In the genomic region with DNA sequence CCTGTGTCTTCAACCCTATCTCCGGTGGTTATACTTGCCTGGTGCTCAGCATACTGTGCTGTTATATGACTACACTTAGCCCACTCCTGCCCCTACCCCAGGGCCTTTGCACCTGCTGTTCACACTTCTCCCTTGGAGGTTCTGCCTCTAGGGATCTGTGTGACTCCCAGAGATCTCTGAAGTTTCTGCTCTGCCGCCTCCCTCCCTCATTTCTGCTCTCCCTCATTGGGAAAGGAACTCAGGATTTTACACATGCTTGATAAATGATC, we compare ENCODE assay signal across 18 mouse cellular contexts. TPM values are rescaled to one million over a fixed set of nuclear protein-coding genes. Genes with fewer than 3 reads are reported as not detected.
A peak's percentile ranks its signal among the peaks of the same experiment; 100 is the strongest.
DNase-seq lines count a peak whose midpoint lies in the region; ATAC-seq and TF ChIP-seq lines count a peak whose summit lies in the region.
"Had no signal": no experiment of that assay in that cellular context is flagged by ENCODE, and none has a peak within 500 bp of the region (broad histone marks: within the 10 kb centered on the region; RNA-seq: fewer than 3 reads in every experiment).

No protein-coding gene starts in this region.

- H3K4me1 ChIP-seq in heart, embryonic 10.5 days = peaks cover 55% of the 10 kb centered on the region
- H3K4me1 ChIP-seq in spleen, adult 2 months (ENCODE audit: control insufficient read depth, insufficient read depth, insufficient read length) = peaks cover 35% of the 10 kb centered on the region
- peaks cover 60% of the 10 kb centered on the region for H3K4me1 ChIP-seq in embryonic facial prominence, embryonic 10.5 days
- 0 out of 2 replicates have a peak, but pooled peaks cover 8% of the 10 kb centered on the region for H3K4me1 ChIP-seq in cerebellum, adult 2 months (ENCODE audit: control insufficient read depth, insufficient read depth, low read length)
- H3K4me1 ChIP-seq in forebrain, embryonic 13.5 days = peaks cover 21% of the 10 kb centered on the region

- DNase-seq in heart, embryonic 10.5 days (ENCODE audit: low spot score) = no peak
- no peak for DNase-seq in heart, postnatal 4 days
- peak in 1 of 2 experiments; percentile 49 for DNase-seq in spleen, adult 2 months (ENCODE audit: low read depth in 1 of 2, low spot score in 2 of 2)
- no peak for DNase-seq in spleen, adult 12 weeks (ENCODE audit: low spot score)
- no peak for DNase-seq in embryonic facial prominence, embryonic 10.5 days (ENCODE audit: low spot score)
- no peak for DNase-seq in cerebellum, adult 2 months
- DNase-seq: cerebellum, adult 9-11 months; lung, postnatal 36 days; midbrain, embryonic 14.5 days; right cerebral cortex, postnatal 25 days had no signal

- H3K36me3 ChIP-seq in heart, embryonic 10.5 days = no peaks in the 10 kb centered on the region
- H3K36me3 ChIP-seq in spleen, adult 2 months (ENCODE audit: control insufficient read depth, insufficient read depth, low read length) = no peaks in the 10 kb centered on the region
- no peaks in the 10 kb centered on the region for H3K36me3 ChIP-seq in embryonic facial prominence, embryonic 10.5 days (replicated peaks)
- H3K36me3 ChIP-seq in forebrain, embryonic 13.5 days (ENCODE audit: poor library complexity, severe bottlenecking) = no peaks in the 10 kb centered on the region
- H3K36me3 ChIP-seq: lung, embryonic 15.5 days; neural tube, embryonic 12.5 days had no signal

- no peaks in the 10 kb centered on the region; the same call in 1 of the 2 replicates for H3K27me3 ChIP-seq in heart, embryonic 10.5 days (ENCODE audit: insufficient read depth, poor library complexity, severe bottlenecking)
- H3K27me3 ChIP-seq in spleen, adult 2 months (ENCODE audit: control insufficient read depth, insufficient read depth, low read length) = no peaks in the 10 kb centered on the region
- peaks cover 20% of the 10 kb centered on the region for H3K27me3 ChIP-seq in embryonic facial prominence, embryonic 10.5 days (replicated peaks; ENCODE audit: low read depth, poor library complexity, severe bottlenecking)
- no peaks in the 10 kb centered on the region for H3K27me3 ChIP-seq in cerebellum, adult 2 months (ENCODE audit: control insufficient read depth, insufficient read depth, low read length)
- no peaks in the 10 kb centered on the region for H3K27me3 ChIP-seq in forebrain, embryonic 13.5 days
- H3K27me3 ChIP-seq: lung, embryonic 15.5 days had no signal

- no peak for TF ChIP-seq CTCF in spleen, adult 2 months (IDR thresholded peaks at IDR 0.05; ENCODE audit: extremely low read depth, insufficient read depth, insufficient read length, insufficient replicate concordance)
- no peak for TF ChIP-seq CTCF in cerebellum, adult 2 months (IDR thresholded peaks at IDR 0.05; ENCODE audit: borderline replicate concordance, insufficient read depth, low read depth, low read length)

- no peak overlapping the region for H3K9ac ChIP-seq in forebrain, embryonic 13.5 days
- H3K9ac ChIP-seq: liver, embryonic 14.5 days; lung, embryonic 15.5 days had no signal

- peak overlapping the region; percentile 86; the same call in 1 of the 2 replicates for H3K27ac ChIP-seq in heart, embryonic 10.5 days
- H3K27ac ChIP-seq in spleen, adult 2 months (ENCODE audit: insufficient read depth, low read length) = peak overlapping the region; percentile 76
- peak overlapping the region; percentile 90 for H3K27ac ChIP-seq in embryonic facial prominence, embryonic 10.5 days (replicated peaks)
- H3K27ac ChIP-seq in cerebellum, adult 2 months (ENCODE audit: insufficient read depth, low read length) = no peak overlapping the region
- no peak overlapping the region for H3K27ac ChIP-seq in forebrain, embryonic 13.5 days
- H3K27ac ChIP-seq: layer of hippocampus, adult 2 months; liver, embryonic 14.5 days; lung, embryonic 15.5 days; neural tube, embryonic 12.5 days had no signal

- WGBS in heart, embryonic 10.5 days = 82% methylated on average over 2 of the region's 2 CpGs
- 48% methylated on average over 2 of the region's 2 CpGs for WGBS in spleen, adult 2 months
- 79% methylated on average over 2 of the region's 2 CpGs for WGBS in embryonic facial prominence, embryonic 10.5 days
- 84% methylated on average over 2 of the region's 2 CpGs for WGBS in cerebellum, adult 2 months
- WGBS in forebrain, embryonic 13.5 days = 87% methylated on average over 2 of the region's 2 CpGs

- peak; percentile 28; the same call in 1 of the 2 replicates for ATAC-seq in neutrophil, adult 5-6 weeks (ENCODE audit: extremely low read depth, insufficient number of reproducible peaks, low FRiP score, poor library complexity, severe bottlenecking)
- ATAC-seq in forebrain, embryonic 13.5 days = no peak
- ATAC-seq: intestine, postnatal 0 days had no signal

- no peak overlapping the region for H3K4me2 ChIP-seq in forebrain, embryonic 13.5 days
- H3K4me2 ChIP-seq: heart, embryonic 11.5 days; lung, embryonic 15.5 days; neural tube, embryonic 12.5 days had no signal

- H3K4me3 ChIP-seq in heart, embryonic 10.5 days = no peak overlapping the region
- H3K4me3 ChIP-seq in spleen, adult 2 months (ENCODE audit: extremely low read depth, insufficient read depth, insufficient read length) = no peak overlapping the region
- no peak overlapping the region for H3K4me3 ChIP-seq in embryonic facial prominence, embryonic 10.5 days
- H3K4me3 ChIP-seq in cerebellum, adult 2 months (replicated peaks; ENCODE audit: insufficient read depth, low read depth, low read length) = no peak overlapping the region
- no peak overlapping the region for H3K4me3 ChIP-seq in forebrain, embryonic 13.5 days
- H3K4me3 ChIP-seq: layer of hippocampus, adult 2 months; lung, embryonic 15.5 days; neural tube, embryonic 12.5 days had no signal

- H3K9me3 ChIP-seq in heart, embryonic 10.5 days = no peaks in the 10 kb centered on the region
- H3K9me3 ChIP-seq in embryonic facial prominence, embryonic 10.5 days = no peaks in the 10 kb centered on the region
- H3K9me3 ChIP-seq in forebrain, embryonic 13.5 days (replicated peaks) = no peaks in the 10 kb centered on the region
- H3K9me3 ChIP-seq: lung, embryonic 15.5 days; neural tube, embryonic 12.5 days had no signal

- TF ChIP-seq POLR2A in spleen, adult 2 months (IDR thresholded peaks at IDR 0.05; ENCODE audit: low read depth, low read length) = no peak
- TF ChIP-seq POLR2A in cerebellum, adult 2 months (IDR thresholded peaks at IDR 0.05; ENCODE audit: borderline replicate concordance, insufficient read depth, low read length) = no peak

RNA-seq across cellular contexts. Expression of a gene that starts 12.9 kb away (rescaled TPM):
- polyA plus RNA-seq in heart, embryonic 10.5 days (2016; fragmentation: Nextera tagmentation; extraction: Ambion mirVana) = 4.0 and 6.8 TPM in 2 replicates
- 10 to 100 TPM; 46.8 to 52.4 TPM for total RNA-seq in heart, postnatal 4 days (2021)
- 50.3 and 67.8 TPM in 2 replicates for polyA plus RNA-seq in spleen, adult 2 months (2012; rRNA removed)
- 2.8 and 3.3 TPM in 2 replicates for polyA plus RNA-seq in embryonic facial prominence, embryonic 10.5 days (2016; fragmentation: Nextera tagmentation; extraction: Ambion mirVana)
- 27.1 and 32.5 TPM in 2 replicates for total RNA-seq in neutrophil, adult 5-6 weeks (2017)
- polyA plus RNA-seq in cerebellum, adult 2 months (2012; rRNA removed) = 19.0 and 19.9 TPM in 2 replicates
- polyA plus RNA-seq in forebrain, embryonic 13.5 days (2015; fragmentation: Nextera tagmentation; extraction: Ambion mirVana) = 1.9 and 2.6 TPM in 2 replicates

RNA-seq across cellular contexts. Expression of a gene that starts 15.4 kb away (rescaled TPM):
- 2.9 TPM in 2 replicates for polyA plus RNA-seq in heart, embryonic 10.5 days (2016; fragmentation: Nextera tagmentation; extraction: Ambion mirVana)
- total RNA-seq in heart, postnatal 4 days (2021) = 1 to 10 TPM; 7.5 to 8.2 TPM
- polyA plus RNA-seq in spleen, adult 2 months (2012; rRNA removed) = 50.9 and 61.4 TPM in 2 replicates
- 2.3 and 4.0 TPM in 2 replicates for polyA plus RNA-seq in embryonic facial prominence, embryonic 10.5 days (2016; fragmentation: Nextera tagmentation; extraction: Ambion mirVana)
- 71.1 and 73.7 TPM in 2 replicates for total RNA-seq in neutrophil, adult 5-6 weeks (2017)
- 6.5 and 7.6 TPM in 2 replicates for polyA plus RNA-seq in cerebellum, adult 2 months (2012; rRNA removed)
- polyA plus RNA-seq in forebrain, embryonic 13.5 days (2015; fragmentation: Nextera tagmentation; extraction: Ambion mirVana) = 0.41 and 0.52 TPM in 2 replicates

Comparison
In these comparisons a context has a peak if more than half of its experiments do, and no peak if none do; other contexts are left out.
1. H3K27ac ChIP-seq: peak in heart, embryonic 10.5 days (single experiment), spleen, adult 2 months (single experiment) and embryonic facial prominence, embryonic 10.5 days (single experiment); none in cerebellum, adult 2 months (single experiment) and forebrain, embryonic 13.5 days (single experiment).